Mouse (Mus musculus) heart, adult 11 months (tissue): ENCODE data around the gene Gm136.

ENCODE experiments used
- DNase-seq: peaks from one replicate; pipeline ENCODE4 v3.0.0; 2022

Gm136 gene

DNA sequence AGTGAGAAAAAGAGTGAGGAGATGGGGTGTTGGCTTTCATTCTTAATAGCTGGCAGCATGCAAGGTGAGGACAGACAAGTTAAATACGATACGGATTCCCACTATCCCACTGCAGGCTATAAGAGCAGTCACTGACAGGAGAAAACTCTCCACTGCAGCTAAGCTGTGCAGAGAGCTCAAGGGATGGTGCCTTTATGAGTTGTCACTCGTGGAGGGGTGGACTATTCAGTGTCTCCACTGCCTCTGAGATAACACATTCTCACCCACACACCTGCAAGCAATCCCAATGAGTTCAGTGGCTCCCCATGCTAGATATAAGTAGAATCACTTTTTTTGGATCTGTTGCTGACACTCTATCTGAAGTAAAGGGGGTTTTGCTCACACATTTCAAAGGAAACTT is 47.9 kb downstream of the Gm136 start:
- peak; percentile 78 for DNase-seq

DNA sequence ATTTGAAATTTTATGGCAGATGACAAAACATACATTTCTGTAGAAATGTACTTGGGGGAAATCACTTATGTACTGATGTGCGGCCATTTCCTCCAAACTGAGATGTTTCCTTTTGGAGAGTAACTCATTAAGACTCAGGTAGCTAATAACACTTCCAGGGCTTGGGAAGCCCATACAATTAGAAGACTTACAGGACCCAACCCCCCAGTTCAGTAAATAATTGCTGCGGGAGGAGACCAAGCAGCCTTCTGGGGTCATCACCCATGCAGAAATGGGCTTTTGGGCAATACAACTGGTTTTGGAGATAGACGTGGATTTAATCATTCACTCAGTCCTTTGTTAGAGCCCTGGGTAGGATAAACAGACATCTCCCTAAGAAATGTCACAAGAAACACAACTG is 48.8 kb downstream of the Gm136 start:
- no peak for DNase-seq

DNA sequence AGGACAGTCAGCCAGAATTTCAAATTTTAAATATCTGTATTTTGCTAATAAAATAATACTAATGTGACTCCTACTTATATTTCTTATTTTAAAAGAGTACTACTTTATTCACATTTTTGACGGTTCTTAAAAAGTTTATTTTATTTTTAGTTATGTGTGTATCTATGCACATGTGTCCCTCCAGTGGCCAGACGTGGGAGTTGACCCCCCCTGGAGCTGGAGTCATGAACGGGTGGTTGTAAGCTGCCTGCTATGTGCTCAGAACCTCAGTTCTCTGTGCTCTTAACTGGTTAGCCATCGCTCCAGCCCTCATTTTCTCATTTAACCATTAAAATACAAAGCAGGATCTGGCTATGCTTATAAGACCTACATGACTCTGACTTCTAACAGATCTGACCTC is 53.0 kb downstream of the Gm136 start:
- peak; percentile 74 for DNase-seq

DNA sequence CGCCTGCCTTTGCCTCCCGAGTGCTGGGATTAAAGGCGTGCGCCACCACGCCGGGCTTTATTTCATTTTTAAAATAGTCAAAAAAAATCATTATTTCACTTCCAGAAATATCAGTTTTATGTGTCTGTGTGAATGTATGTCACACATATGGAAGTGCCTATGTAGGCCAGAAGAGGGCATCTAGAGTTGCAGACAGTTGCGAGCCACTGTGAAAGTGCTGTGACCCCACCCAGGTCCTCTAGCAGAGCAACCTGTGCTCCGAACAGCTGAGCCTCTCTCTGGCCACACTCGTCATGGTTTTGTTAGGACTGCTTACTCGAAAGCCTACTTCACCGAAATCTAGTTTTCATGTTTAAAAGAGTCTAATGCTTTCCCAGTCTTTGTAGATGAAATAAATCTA is 53.8 kb downstream of the Gm136 start:
- peak; percentile 49 for DNase-seq

DNA sequence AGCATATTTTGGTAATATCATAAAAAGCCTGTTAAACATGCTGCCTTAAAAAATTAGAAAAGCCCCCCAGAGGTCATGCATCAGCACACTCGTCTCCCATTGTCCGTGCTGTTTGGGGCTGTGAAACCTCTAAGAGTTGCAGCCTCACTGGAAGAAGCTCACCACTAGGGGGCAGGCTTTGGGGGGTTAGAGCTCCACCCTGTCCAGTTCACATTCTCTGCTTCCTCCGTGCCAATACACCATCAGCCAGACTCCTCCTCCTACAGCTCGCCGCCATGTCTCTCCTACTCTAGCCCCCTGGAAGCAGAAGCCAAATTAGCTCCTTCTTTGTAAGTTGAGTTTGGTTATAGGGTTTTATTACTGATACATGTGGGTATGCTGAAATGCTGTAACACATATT is 54.5 kb downstream of the Gm136 start:
- DNase-seq: peak; percentile 90
